Mouse (Mus musculus) testis, postnatal 14 days (tissue): ENCODE data around the gene Dffb.
"Not testable (repeated sequence)": the region's sequence is repeated elsewhere in the genome, so short reads cannot be mapped to it uniquely, and the experiment has no call there.

Experiments
- DNase-seq: peaks from one replicate; pipeline ENCODE4 v3.0.0; 2021; ENCODE audit warnings: low spot score

The Dffb gene

DNA sequence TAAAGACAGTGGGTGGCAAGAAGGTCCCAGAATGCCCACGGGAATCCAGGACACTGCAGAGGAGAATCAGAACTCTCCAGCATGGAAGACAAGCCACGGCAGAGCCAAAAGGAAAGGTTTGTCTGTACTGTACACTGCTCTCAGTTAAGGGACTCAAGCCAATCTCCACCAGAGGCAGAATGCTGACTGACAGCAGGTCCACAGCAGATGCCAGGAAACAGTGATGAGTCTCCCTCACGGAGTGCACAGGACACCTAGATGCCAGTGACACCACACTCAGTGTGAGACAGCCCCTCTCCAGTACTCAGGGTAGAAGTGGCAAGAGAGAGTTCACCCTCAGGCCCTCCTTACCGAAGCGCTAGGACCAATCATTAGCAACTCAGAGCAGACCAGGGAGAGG, 8.3 kb downstream of the Dffb start:
- no peak for DNase-seq

DNA sequence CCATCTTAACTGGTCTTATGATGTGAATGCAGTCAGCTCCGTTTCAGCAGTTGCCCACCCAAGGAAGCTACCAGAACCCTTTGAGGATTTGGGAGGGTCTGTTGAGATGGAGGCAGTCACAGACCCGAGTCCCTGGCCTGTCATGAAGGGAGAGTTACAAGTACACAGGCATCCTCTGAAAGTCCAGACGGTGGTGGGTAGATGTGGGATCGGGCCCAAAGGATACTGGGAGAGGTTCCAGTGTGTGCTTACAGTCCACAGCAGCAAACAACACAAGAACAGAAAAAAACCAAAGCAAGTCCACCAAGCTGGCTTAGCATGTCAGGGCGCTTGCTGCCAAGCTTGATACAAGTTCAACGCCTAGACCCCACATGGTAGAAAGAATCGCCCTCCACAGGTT, 12.3 kb downstream of the Dffb start:
- DNase-seq: no peak

- DNase-seq: no peak
Observed at GRCm38 (mm10) chr4:153957444-153958250, 17.3 kb downstream of the Dffb start.

DNA sequence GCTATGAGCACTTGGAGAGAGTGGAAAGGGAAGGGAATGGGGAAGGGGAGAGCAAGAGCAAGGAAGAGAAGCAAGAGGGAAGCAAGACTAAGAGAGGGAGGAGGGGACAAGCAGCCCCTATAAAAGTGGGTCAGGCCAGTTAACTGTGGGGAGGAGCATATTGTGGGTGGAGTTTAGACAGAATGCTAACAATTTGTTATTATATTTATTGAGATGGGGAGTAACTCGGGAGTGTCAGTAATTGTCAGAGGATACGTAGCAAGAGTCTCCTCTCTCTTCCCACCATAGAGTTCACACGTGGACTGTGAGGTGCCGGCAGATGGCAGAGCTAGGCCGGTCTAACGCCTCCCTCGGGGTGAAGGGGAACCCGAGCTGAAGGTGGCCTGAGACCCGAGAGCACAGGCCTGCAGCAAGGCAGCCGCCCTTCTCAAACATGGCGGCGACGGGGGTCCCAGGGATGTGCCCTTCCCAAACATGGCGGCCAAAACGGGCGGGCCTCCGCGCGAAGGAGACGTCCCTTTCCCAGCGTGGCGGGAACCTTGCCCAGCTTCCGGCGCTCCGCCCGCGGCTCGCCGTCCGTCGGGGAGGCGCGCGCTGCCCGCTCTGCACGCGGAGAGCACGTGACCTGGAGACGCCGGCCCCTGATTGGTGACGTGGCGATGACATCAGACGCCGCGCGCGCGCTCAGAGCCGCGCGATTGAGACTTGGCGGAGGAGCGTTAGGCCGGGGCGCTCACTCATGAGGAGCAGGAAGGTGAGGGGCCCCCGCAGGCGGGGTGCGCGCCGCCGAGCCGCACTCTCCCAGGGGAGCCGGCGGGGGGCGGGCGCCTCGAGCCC, 18.1 kb downstream of the Dffb start, which contains the start of gene A430005L14Rik:
Gene A430005L14Rik (plus strand): TSS at position 669 of the 837 bp plus-strand sequence.
- DNase-seq: peak; percentile 98

DNA sequence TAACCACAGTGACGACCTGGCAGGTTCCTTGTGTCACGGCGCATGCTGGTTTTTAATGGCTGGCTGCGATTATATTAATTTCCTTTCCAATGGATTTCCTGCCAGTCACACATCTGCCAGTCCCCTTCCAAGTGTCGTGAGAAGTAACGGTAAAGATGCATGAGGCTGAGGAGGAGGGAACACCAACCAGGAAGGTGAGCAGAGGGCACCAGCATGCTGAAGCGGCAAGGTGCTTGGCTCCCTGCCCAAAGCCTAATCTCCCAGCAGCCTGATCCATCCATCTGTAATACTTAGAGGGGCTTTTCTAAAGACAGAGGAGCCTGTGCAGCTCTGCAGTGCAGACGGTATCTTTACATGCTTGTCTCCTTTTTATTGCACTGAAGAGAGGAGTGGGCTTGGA, 19.3 kb downstream of the Dffb start:
- no peak for DNase-seq

- no peak for DNase-seq
Observed at GRCm38 (mm10) chr4:153951692-153952091, 23.2 kb downstream of the Dffb start.

GRCm38 (mm10) chr4:153951150-153951549, 23.8 kb downstream of the Dffb start:
- DNase-seq: no peak

DNA sequence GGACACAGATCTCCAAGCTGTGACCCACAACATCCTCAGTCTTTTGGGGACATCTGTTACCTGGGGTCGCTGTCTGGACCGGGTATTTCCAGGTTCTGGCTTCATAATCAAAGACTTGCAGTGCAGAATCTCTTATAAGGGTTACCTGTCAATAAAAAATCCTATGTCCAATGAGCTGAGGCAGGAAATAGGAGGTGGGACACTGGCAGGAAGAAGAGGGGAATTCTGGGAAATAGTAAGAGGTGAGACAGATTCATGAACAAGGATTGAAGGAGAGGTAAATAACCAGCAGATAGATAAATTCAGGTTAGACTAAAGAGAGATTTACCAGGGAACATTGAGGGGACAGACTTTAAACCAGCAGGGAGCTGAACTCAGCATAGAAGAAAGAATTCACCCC, 24.6 kb downstream of the Dffb start:
- no peak for DNase-seq

DNA sequence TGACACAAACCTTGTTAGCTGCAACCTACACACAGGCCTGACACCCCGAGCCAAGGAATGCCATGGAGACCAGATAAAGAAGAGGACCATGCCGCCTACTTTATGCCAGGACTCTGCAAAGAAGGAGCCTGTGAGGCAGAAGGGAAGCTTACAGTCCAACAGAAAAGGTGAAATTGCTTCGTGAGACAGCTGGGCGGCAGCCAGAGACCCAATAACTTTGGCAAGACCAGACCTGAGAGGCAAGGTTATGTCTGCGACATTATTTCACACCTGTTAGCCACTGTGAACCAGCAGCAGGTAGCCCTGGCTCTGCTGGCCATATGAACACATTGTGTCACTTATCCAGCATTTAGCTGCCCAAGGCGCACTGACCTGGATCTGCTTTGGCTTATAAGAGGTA, 29.2 kb downstream of the Dffb start:
- no peak for DNase-seq

- DNase-seq: no peak
Observed at GRCm38 (mm10) chr4:153944261-153944660, 30.7 kb downstream of the Dffb start.

DNA sequence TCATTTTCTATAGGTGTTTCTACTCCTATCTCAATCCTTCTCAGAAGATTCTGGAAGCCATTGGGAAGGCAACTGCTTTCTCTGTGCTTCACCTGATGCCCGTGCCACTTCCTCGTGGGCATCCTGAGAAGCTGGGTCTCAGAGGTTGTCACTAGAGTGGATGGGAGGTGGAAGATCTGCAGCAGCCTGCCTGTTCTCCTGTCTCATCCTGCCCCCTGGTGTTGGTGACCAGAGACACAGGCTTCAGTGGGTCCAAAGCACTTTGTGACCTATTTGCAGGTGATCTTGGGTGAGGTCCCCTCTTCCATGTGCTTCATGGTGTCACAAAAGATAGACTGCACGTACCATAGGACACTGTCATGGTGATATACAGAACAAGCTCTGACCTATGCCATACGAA, 31.7 kb downstream of the Dffb start:
- DNase-seq: no peak

GRCm38 (mm10) chr4:153929921-153930320, 45.0 kb downstream of the Dffb start:
- no peak for DNase-seq

DNA sequence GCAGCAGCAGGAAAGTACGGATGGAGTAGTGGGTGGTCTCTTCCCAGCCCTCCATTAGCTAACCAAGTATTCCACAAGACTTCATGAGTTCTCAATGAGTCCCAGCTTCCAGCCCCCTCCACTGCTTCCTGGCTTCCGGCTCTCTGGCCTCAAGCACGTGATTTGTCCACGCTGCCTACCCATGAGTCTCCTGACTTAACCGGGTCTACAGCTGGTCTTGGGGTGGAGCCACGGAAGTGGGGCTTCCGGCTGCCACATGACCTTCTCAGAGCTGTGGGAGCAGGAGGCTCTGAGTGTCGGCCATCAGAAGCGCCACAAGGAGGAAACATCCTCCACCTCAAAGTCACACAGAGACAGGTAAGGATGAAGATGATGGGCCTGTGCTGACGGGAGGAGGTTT, 45.5 kb downstream of the Dffb start:
- DNase-seq: peak; percentile 16

DNA sequence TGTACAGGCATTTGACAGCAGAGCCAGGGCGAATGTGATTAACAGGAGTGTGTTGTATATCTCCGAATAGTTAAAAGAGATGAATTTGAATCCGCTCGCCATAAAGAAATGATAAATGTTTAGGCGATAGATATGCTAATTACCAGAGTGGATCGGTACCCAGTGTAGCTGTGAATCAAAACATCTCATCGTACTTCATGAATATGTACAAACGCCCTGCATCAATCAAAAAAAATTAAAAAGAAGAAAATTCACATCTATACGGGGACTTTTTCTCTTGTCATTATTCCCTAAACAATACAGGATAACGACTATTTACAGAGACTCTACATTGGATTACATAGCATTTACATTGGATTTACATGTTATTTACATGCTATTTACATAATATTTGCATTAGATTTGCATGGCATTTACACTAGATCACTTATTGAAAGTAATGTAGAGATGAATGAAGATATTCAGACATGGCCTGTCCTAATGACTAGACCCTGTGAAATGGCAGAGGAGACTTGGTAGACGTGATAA, 46.1 kb downstream of the Dffb start:
- no peak for DNase-seq

- not testable (repeated sequence) for DNase-seq
Observed at GRCm38 (mm10) chr4:153922090-153922489, 52.8 kb downstream of the Dffb start.

DNA sequence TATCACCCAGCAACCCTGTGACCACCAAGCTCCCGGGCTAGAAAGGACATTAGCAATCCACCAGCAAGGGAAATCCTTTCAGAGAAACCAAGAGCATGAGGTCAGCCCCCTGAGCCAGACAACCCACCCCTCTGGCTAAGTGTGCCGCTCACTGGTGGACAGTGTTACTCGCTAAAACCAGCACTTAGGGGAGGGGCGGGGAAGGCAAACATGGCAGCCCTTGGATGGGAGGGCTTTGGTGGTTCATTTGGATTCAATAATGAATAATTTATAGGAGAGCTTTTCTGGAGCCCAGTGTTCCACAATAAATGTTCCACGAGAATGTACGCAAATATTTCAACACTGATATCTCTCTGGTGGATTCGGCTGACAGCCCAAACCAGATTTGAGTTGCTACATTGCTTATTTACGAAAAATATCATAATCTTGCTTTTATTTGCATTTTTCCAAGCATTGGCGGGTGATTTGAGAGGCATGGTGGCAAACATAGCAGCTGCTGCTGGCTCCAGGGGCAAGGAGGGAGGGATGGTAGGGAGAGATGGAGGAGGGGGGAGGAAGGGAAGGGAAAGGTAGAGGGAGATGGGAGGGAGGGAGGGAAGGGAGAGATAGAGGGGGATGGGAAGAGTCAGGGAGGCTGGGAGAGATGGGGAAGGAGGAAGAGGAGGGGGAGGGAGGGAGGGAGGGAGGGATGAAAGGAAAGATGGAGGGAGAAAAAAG, 54.3 kb downstream of the Dffb start:
- DNase-seq: no peak

DNA sequence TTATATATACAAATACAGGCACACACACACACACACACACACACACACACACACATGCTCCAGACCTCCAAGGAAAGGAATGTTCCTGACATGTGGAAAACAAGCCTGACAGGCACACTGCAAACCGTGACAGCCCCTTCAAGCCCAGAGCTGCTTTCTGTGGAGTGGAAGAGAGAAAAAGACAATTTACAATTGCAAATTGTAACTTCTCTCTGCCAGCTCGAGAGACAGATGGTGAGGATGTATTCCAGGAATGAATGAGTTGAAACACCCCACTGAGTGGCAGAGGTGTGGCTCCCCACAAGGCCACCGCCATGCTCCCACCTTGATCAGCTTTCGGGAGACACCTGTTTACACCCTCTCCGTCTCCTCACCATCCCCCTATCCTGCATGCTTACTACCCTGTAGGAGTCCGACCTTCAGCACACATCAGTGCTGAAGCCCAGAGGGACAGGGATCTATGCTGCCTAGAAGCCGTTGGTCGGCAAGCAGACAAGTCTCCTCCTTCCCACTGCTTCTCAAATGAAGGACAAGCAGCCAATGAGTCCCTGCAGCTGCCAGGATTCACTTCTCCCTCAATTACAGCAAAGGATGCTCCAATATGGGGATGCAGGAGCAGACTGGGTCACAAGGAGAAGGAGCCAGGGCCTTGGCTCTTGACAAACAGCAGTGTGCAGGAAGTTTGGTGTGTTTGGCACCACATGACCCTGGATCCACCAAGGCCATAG, 57.0 kb downstream of the Dffb start:
- no peak for DNase-seq
